In genomic region chr10:62338626-62339025, GRCm38 (mm10) we compare ENCODE assay signal across 9 mouse cellular contexts. TPM values are rescaled to one million over a fixed set of nuclear protein-coding genes. Genes with fewer than 3 reads are reported as not detected.
DNase-seq lines count a peak whose midpoint lies in the region; ATAC-seq lines count a peak whose summit lies in the region.
"Had no signal": no experiment of that assay in that cellular context is flagged by ENCODE, and none has a peak within 500 bp of the region (broad histone marks: within the 10 kb centered on the region; RNA-seq: fewer than 3 reads in every experiment).

No protein-coding gene starts in this region.

- no peaks in the 10 kb centered on the region for H3K9me3 ChIP-seq in embryonic facial prominence, embryonic 14.5 days (ENCODE audit: control insufficient read depth, low read length)
- no peaks in the 10 kb centered on the region for H3K9me3 ChIP-seq in hindbrain, embryonic 15.5 days
- no peaks in the 10 kb centered on the region for H3K9me3 ChIP-seq in liver, embryonic 12.5 days (replicated peaks)

- DNase-seq in cerebellum, adult 9-10 months = peak; percentile 58
- DNase-seq in cerebellum, postnatal 4 days (ENCODE audit: low spot score in 2 of 2) = no peak
- no peak for DNase-seq in embryonic facial prominence, embryonic 14.5 days (ENCODE audit: low spot score)
- DNase-seq in thymus, postnatal 14 days = peak; percentile 35
- no peak for DNase-seq in ovary, postnatal 14 days (ENCODE audit: low spot score)
- no peak for DNase-seq in ovary, adult 18-20 months (ENCODE audit: low spot score)

- H3K4me2 ChIP-seq in embryonic facial prominence, embryonic 14.5 days (ENCODE audit: low read depth, low read length) = peak overlapping the region; percentile 94
- peak overlapping the region; percentile 87 for H3K4me2 ChIP-seq in hindbrain, embryonic 15.5 days
- H3K4me2 ChIP-seq in liver, embryonic 12.5 days = peak overlapping the region; percentile 97

- H3K4me3 ChIP-seq in embryonic facial prominence, embryonic 14.5 days (ENCODE audit: low read depth, low read length) = peak overlapping the region; percentile 79
- peak overlapping the region; percentile 79 for H3K4me3 ChIP-seq in hindbrain, embryonic 15.5 days
- peak overlapping the region; percentile 82 for H3K4me3 ChIP-seq in liver, embryonic 12.5 days

- no peaks in the 10 kb centered on the region for H3K27me3 ChIP-seq in embryonic facial prominence, embryonic 14.5 days (replicated peaks; ENCODE audit: control insufficient read depth, insufficient read depth, low read length)
- H3K27me3 ChIP-seq in hindbrain, embryonic 15.5 days = no peaks in the 10 kb centered on the region
- H3K27me3 ChIP-seq in liver, embryonic 12.5 days (replicated peaks) = no peaks in the 10 kb centered on the region
- H3K27me3 ChIP-seq: Patski had no signal

- H3K27ac ChIP-seq in embryonic facial prominence, embryonic 14.5 days (replicated peaks; ENCODE audit: low read depth, low read length) = no peak overlapping the region
- 0 out of 2 replicates have a peak overlapping the region, but pooled peaks have one; percentile 90 for H3K27ac ChIP-seq in hindbrain, embryonic 15.5 days (replicated peaks)
- H3K27ac ChIP-seq in liver, embryonic 12.5 days = peak overlapping the region; percentile 99

- no peaks in the 10 kb centered on the region for H3K36me3 ChIP-seq in embryonic facial prominence, embryonic 14.5 days (ENCODE audit: control insufficient read depth, insufficient read depth, low read length)
- H3K36me3 ChIP-seq in hindbrain, embryonic 15.5 days = no peaks in the 10 kb centered on the region
- H3K36me3 ChIP-seq in liver, embryonic 12.5 days = peaks cover 20% of the 10 kb centered on the region

- H3K9ac ChIP-seq in embryonic facial prominence, embryonic 14.5 days (ENCODE audit: low read depth, low read length) = no peak overlapping the region
- H3K9ac ChIP-seq in hindbrain, embryonic 15.5 days = peak overlapping the region; percentile 81; the same call in 1 of the 2 replicates
- H3K9ac ChIP-seq in liver, embryonic 12.5 days = peak overlapping the region; percentile 90

- 36% methylated on average over 5 of the region's 5 CpGs for WGBS in embryonic facial prominence, embryonic 14.5 days
- 36% methylated on average over 5 of the region's 5 CpGs for WGBS in hindbrain, embryonic 15.5 days
- WGBS in liver, embryonic 12.5 days (ENCODE audit: insufficient replicate concordance) = 25% methylated on average over 5 of the region's 5 CpGs

- no peak for ATAC-seq in embryonic facial prominence, embryonic 14.5 days (ENCODE audit: low read depth)
- no peak for ATAC-seq in hindbrain, embryonic 15.5 days (ENCODE audit: low FRiP score, low read depth)
- ATAC-seq in liver, embryonic 12.5 days = no peak
- ATAC-seq: Patski had no signal

- peaks cover 27% of the 10 kb centered on the region for H3K4me1 ChIP-seq in embryonic facial prominence, embryonic 14.5 days (ENCODE audit: control insufficient read depth, insufficient read depth, low read length)
- H3K4me1 ChIP-seq in hindbrain, embryonic 15.5 days (replicated peaks) = peaks cover 47% of the 10 kb centered on the region
- H3K4me1 ChIP-seq in liver, embryonic 12.5 days = peaks cover 93% of the 10 kb centered on the region

RNA-seq across cellular contexts. Expression of gene Hk1, which starts 41.1 kb away (rescaled TPM):
- polyA plus RNA-seq in embryonic facial prominence, embryonic 14.5 days (2014; fragmentation: Nextera tagmentation; extraction: Ambion mirVana) = 28.4 and 33.7 TPM in 2 replicates
- 128 and 140 TPM in 2 replicates for polyA plus RNA-seq in hindbrain, embryonic 15.5 days (2015; fragmentation: Nextera tagmentation; extraction: Ambion mirVana)
- polyA plus RNA-seq in liver, embryonic 12.5 days (2016; fragmentation: Nextera tagmentation; extraction: Ambion mirVana) = 130 and 131 TPM in 2 replicates

Comparison
In these comparisons a context has a peak if more than half of its experiments do, and no peak if none do; other contexts are left out.
1. DNase-seq: peak in cerebellum, adult 9-10 months (single experiment) and thymus, postnatal 14 days (single experiment); none in cerebellum, postnatal 4 days (0 of 2), embryonic facial prominence, embryonic 14.5 days (single experiment), ovary, postnatal 14 days (single experiment) and ovary, adult 18-20 months (single experiment).
2. Peak in every context shown above with its lines, with median percentiles within 50 percentile points of each other: H3K4me2 ChIP-seq and H3K4me3 ChIP-seq.